Mouse (Mus musculus): ENCODE data around the gene Wdr70. TPM values are rescaled to one million over a fixed set of nuclear protein-coding genes. Genes with fewer than 3 reads are reported as not detected.

Gene Wdr70
- polyA plus RNA-seq, 1 experiment from 2014 or later: 52.5 TPM

GRCm38 (mm10) chr15:7931605-7932008, 167.4 kb downstream of the Wdr70 start:
- no peak overlapping the region for H3K27ac ChIP-seq (ENCODE audit: low read length)
- no peak overlapping the region for H3K9ac ChIP-seq (ENCODE audit: low read length)
- no peak overlapping the region for H3K4me3 ChIP-seq (ENCODE audit: low read length)
- 54% methylated on average over 8 of the region's 8 CpGs for WGBS
- no peaks in the 10 kb centered on the region for H3K9me3 ChIP-seq (ENCODE audit: control insufficient read depth, low read length)
- peaks cover 12% of the 10 kb centered on the region for H3K4me1 ChIP-seq (replicated peaks; ENCODE audit: control insufficient read depth, insufficient read depth, low read length)
- ATAC-seq (ENCODE audit: low read depth): peak; percentile 92
- no peaks in the 10 kb centered on the region for H3K27me3 ChIP-seq (ENCODE audit: control insufficient read depth, insufficient read depth, low read depth, low read length)
- H3K4me2 ChIP-seq (ENCODE audit: low read depth, low read length): no peak overlapping the region
- no peaks in the 10 kb centered on the region for H3K36me3 ChIP-seq (ENCODE audit: control insufficient read depth, insufficient read depth, low read length)

DNA sequence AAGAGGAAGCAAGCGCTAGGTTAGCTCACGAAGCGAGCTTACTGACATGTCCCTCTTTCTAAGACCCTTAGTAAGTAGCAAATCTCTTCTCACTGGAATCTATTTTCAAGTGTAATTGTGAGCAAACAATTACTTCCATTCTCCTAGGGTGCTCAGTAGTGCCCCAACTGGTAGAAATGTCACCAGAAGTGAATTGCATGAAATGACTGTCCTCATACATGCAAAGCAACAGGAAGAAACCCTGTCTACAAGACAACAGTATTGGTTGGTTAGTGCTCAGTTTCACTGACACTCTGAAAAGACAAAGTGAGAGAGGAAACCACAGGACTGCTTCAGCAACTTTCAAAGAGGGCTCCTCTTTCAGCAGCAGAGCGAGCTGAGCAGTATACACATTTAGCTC, 173.6 kb downstream of the Wdr70 start:
- H3K4me2 ChIP-seq (ENCODE audit: low read depth, low read length): no peak overlapping the region
- H3K4me1 ChIP-seq (replicated peaks; ENCODE audit: control insufficient read depth, insufficient read depth, low read length): no peaks in the 10 kb centered on the region
- H3K27ac ChIP-seq (ENCODE audit: low read length): no peak overlapping the region
- H3K9ac ChIP-seq (ENCODE audit: low read length): no peak overlapping the region
- no peaks in the 10 kb centered on the region for H3K9me3 ChIP-seq (ENCODE audit: control insufficient read depth, low read length)
- 74% methylated on average over 4 of the region's 4 CpGs for WGBS
- H3K4me3 ChIP-seq (ENCODE audit: low read length): no peak overlapping the region
- no peak for ATAC-seq (ENCODE audit: low read depth)
- H3K36me3 ChIP-seq (ENCODE audit: control insufficient read depth, insufficient read depth, low read length): no peaks in the 10 kb centered on the region
- no peaks in the 10 kb centered on the region for H3K27me3 ChIP-seq (ENCODE audit: control insufficient read depth, insufficient read depth, low read depth, low read length)

DNA sequence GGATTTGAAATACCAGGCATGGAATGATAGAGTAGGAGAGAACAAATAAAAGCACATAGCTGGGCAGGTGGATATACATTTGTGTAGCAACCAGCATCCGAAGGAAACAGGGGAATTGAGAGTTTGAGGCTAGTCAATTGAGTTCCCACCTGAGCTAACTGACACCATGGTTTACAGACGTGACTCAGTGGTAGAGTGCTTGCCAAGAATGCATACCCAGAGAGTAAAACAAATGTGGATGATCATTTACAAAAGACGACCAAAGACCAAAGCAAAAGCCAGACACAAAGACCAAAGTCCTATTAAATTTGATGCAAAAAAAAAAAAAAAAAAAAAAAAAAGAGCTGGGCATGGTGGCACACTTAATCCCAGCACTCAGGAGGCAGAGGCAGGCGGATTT, 175.7 kb downstream of the Wdr70 start:
- H3K27me3 ChIP-seq (ENCODE audit: control insufficient read depth, insufficient read depth, low read depth, low read length): no peaks in the 10 kb centered on the region
- ATAC-seq (ENCODE audit: low read depth): no peak
- H3K4me1 ChIP-seq (replicated peaks; ENCODE audit: control insufficient read depth, insufficient read depth, low read length): no peaks in the 10 kb centered on the region
- no peak overlapping the region for H3K4me3 ChIP-seq (ENCODE audit: low read length)
- 85% methylated on average over 4 of the region's 4 CpGs for WGBS
- H3K9me3 ChIP-seq (ENCODE audit: control insufficient read depth, low read length): no peaks in the 10 kb centered on the region
- H3K36me3 ChIP-seq (ENCODE audit: control insufficient read depth, insufficient read depth, low read length): 0 out of 2 replicates have a peak, but pooled peaks cover under 1% of the 10 kb centered on the region
- no peak overlapping the region for H3K4me2 ChIP-seq (ENCODE audit: low read depth, low read length)
- no peak overlapping the region for H3K9ac ChIP-seq (ENCODE audit: low read length)
- H3K27ac ChIP-seq (ENCODE audit: low read length): no peak overlapping the region

DNA sequence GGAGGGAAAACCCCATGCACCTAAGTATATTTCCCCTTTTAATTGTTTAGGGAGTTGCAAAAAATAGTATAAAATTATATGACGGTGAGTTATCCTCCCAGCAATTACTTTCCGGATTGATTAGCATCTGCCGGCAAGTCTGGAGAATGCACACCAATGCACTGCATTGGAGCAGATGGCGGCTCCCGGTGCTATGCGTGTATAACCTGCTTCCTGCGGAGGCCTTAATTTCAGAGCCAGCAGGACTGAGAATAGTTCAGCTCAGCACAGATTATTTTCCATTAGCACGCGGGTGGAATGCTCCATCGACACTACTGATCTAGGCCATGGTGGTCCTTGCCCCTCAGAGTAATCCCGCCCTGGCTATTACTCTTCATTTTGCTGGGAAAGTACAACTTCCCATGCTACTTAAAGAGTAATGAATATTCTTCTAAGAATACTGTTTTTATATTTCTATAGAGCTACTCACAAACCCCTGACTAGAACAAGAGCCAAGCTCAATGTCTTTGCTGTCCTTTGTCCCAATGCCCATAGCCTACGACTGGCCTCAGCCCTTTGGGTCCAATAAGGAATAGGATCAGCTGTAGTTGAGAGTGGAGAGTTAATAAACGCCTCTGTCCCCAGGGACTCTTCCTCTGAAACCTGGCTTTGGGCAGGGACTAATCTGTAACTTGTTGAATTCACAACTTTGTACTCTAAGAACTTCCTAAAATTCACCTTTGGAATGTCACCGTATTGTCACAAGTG, 176.5 kb downstream of the Wdr70 start:
- no peak overlapping the region for H3K27ac ChIP-seq (ENCODE audit: low read length)
- no peaks in the 10 kb centered on the region for H3K4me1 ChIP-seq (replicated peaks; ENCODE audit: control insufficient read depth, insufficient read depth, low read length)
- ATAC-seq (ENCODE audit: low read depth): no peak
- H3K4me3 ChIP-seq (ENCODE audit: low read length): no peak overlapping the region
- H3K27me3 ChIP-seq (ENCODE audit: control insufficient read depth, insufficient read depth, low read depth, low read length): no peaks in the 10 kb centered on the region
- 0 out of 2 replicates have a peak, but pooled peaks cover 2% of the 10 kb centered on the region for H3K36me3 ChIP-seq (ENCODE audit: control insufficient read depth, insufficient read depth, low read length)
- H3K9ac ChIP-seq (ENCODE audit: low read length): no peak overlapping the region
- H3K9me3 ChIP-seq (ENCODE audit: control insufficient read depth, low read length): no peaks in the 10 kb centered on the region
- H3K4me2 ChIP-seq (ENCODE audit: low read depth, low read length): no peak overlapping the region
- WGBS: 94% methylated on average over 14 of the region's 14 CpGs

DNA sequence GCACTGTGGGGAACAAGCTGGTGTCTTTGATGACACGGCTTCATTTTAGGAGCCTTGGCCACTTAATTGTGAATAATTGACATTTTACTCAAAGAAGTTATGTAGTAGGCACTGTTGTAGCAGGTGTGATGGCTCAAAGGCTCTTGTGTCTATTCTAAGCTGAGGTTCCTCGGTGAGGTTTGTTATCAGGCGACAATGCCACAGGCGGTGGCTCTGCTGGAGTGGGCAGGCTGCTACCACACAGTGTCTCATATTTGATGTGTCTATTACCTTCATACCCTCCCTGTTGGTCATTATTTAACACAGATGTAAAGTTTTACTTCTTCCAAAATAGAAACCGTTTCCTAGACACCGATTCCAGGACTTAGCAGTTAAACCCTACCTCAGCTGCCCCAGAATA, 177.9 kb downstream of the Wdr70 start:
- H3K4me3 ChIP-seq (ENCODE audit: low read length): no peak overlapping the region
- no peaks in the 10 kb centered on the region for H3K4me1 ChIP-seq (replicated peaks; ENCODE audit: control insufficient read depth, insufficient read depth, low read length)
- no peak overlapping the region for H3K27ac ChIP-seq (ENCODE audit: low read length)
- H3K36me3 ChIP-seq (ENCODE audit: control insufficient read depth, insufficient read depth, low read length): 0 out of 2 replicates have a peak, but pooled peaks cover 2% of the 10 kb centered on the region
- no peak for ATAC-seq (ENCODE audit: low read depth)
- 78% methylated on average over 6 of the region's 6 CpGs for WGBS
- no peak overlapping the region for H3K9ac ChIP-seq (ENCODE audit: low read length)
- no peaks in the 10 kb centered on the region for H3K27me3 ChIP-seq (ENCODE audit: control insufficient read depth, insufficient read depth, low read depth, low read length)
- no peak overlapping the region for H3K4me2 ChIP-seq (ENCODE audit: low read depth, low read length)
- no peaks in the 10 kb centered on the region for H3K9me3 ChIP-seq (ENCODE audit: control insufficient read depth, low read length)

GRCm38 (mm10) chr15:7906491-7907035, 192.4 kb downstream of the Wdr70 start:
- no peaks in the 10 kb centered on the region for H3K4me1 ChIP-seq (replicated peaks; ENCODE audit: control insufficient read depth, insufficient read depth, low read length)

GRCm38 (mm10) chr15:7899286-7899685, 199.7 kb downstream of the Wdr70 start:
- Histone ChIP-seq H3K4me3 (ENCODE audit: low read length) (no peak overlapping the region), H3K9ac (ENCODE audit: low read length) (no peak overlapping the region), H3K27ac (ENCODE audit: low read length) (no peak overlapping the region), H3K9me3 (ENCODE audit: control insufficient read depth, low read length) (no peaks in the 10 kb centered on the region; the same call in 1 of the 2 replicates), H3K27me3 (ENCODE audit: control insufficient read depth, insufficient read depth, low read depth, low read length) (no peaks in the 10 kb centered on the region), H3K36me3 (ENCODE audit: control insufficient read depth, insufficient read depth, low read length) (peaks cover 4% of the 10 kb centered on the region; the same call in 1 of the 2 replicates), H3K4me1 (replicated peaks; ENCODE audit: control insufficient read depth, insufficient read depth, low read length) (no peaks in the 10 kb centered on the region), H3K4me2 (ENCODE audit: low read depth, low read length) (no peak overlapping the region)
- ATAC-seq (ENCODE audit: low read depth): no peak
- WGBS: 94% methylated on average over 6 of the region's 6 CpGs

More at GRCm38 (mm10) chr15:7906491-7907035, 192.4 kb downstream of the Wdr70 start:
- Histone ChIP-seq H3K4me3 (ENCODE audit: low read length) (no peak overlapping the region), H3K27ac (ENCODE audit: low read length) (no peak overlapping the region), H3K9ac (ENCODE audit: low read length) (no peak overlapping the region), H3K36me3 (ENCODE audit: control insufficient read depth, insufficient read depth, low read length) (peaks cover 2% of the 10 kb centered on the region; the same call in 1 of the 2 replicates), H3K27me3 (ENCODE audit: control insufficient read depth, insufficient read depth, low read depth, low read length) (no peaks in the 10 kb centered on the region), H3K4me2 (ENCODE audit: low read depth, low read length) (no peak overlapping the region), H3K9me3 (ENCODE audit: control insufficient read depth, low read length) (no peaks in the 10 kb centered on the region)
- 86% methylated on average over 5 of the region's 5 CpGs for WGBS
- no peak for ATAC-seq (ENCODE audit: low read depth)

GRCm38 (mm10) chr15:7891547-7892282, 207.3 kb downstream of the Wdr70 start:
- Histone ChIP-seq H3K4me1 (replicated peaks; ENCODE audit: control insufficient read depth, insufficient read depth, low read length) (peaks cover 23% of the 10 kb centered on the region), H3K9ac (ENCODE audit: low read length) (no peak overlapping the region), H3K4me2 (ENCODE audit: low read depth, low read length) (no peak overlapping the region), H3K27ac (ENCODE audit: low read length) (no peak overlapping the region), H3K9me3 (ENCODE audit: control insufficient read depth, low read length) (no peaks in the 10 kb centered on the region), H3K4me3 (ENCODE audit: low read length) (no peak overlapping the region), H3K36me3 (ENCODE audit: control insufficient read depth, insufficient read depth, low read length) (no peaks in the 10 kb centered on the region; the same call in 1 of the 2 replicates), H3K27me3 (ENCODE audit: control insufficient read depth, insufficient read depth, low read depth, low read length) (no peaks in the 10 kb centered on the region)
- WGBS: 9% methylated on average over 9 of the region's 9 CpGs
- peak; percentile 90 for ATAC-seq (ENCODE audit: low read depth)

DNA sequence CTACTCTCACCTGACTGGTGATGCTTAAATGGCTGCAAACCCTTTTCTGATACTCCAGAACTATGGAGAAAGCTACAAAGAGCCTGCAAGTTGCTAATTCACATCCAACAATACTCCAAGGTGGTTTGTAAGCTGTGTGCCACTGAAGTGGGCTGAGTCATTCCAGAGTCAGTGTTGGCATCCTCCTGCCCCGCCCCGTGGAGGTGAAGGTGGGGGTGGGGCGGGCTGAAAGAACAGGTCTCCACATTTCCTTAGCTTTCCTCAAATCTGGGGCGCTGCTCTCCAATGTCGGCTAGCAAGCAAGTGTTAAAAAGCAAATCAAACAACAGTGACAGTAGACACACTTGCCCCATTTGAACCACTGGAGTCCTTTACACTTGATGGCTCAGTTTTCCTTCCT, 208.7 kb downstream of the Wdr70 start:
- Histone ChIP-seq H3K9ac (ENCODE audit: low read length) (no peak overlapping the region), H3K4me1 (replicated peaks; ENCODE audit: control insufficient read depth, insufficient read depth, low read length) (peaks cover 23% of the 10 kb centered on the region), H3K27ac (ENCODE audit: low read length) (no peak overlapping the region), H3K9me3 (ENCODE audit: control insufficient read depth, low read length) (no peaks in the 10 kb centered on the region), H3K4me3 (ENCODE audit: low read length) (no peak overlapping the region), H3K27me3 (ENCODE audit: control insufficient read depth, insufficient read depth, low read depth, low read length) (no peaks in the 10 kb centered on the region), H3K36me3 (ENCODE audit: control insufficient read depth, insufficient read depth, low read length) (no peaks in the 10 kb centered on the region; the same call in 1 of the 2 replicates), H3K4me2 (ENCODE audit: low read depth, low read length) (no peak overlapping the region)
- WGBS: 61% methylated on average over 5 of the region's 5 CpGs
- ATAC-seq (ENCODE audit: low read depth): no peak
